Mouse (Mus musculus) adipocyte (in vitro differentiated cells): ENCODE data around the gene Gpr19.

Experiments
- DNase-seq: peaks from one replicate; pipeline ENCODE4 v3.0.0-alpha.2; 2016; ENCODE audit warnings: low spot score

The Gpr19 gene

GRCm38 (mm10) chr6:134848197-134848890, 50.0 kb downstream of the Gpr19 start:
- DNase-seq = no peak

- no peak for DNase-seq
These were observed 50.8 kb downstream of the Gpr19 start for GRCm38 (mm10) chr6:134847550-134847949.

GRCm38 (mm10) chr6:134846308-134846707, 52.1 kb downstream of the Gpr19 start:
- no peak for DNase-seq

GRCm38 (mm10) chr6:134845726-134846125, 52.7 kb downstream of the Gpr19 start:
- no peak for DNase-seq

GRCm38 (mm10) chr6:134840346-134840745, 58.0 kb downstream of the Gpr19 start:
- no peak for DNase-seq

GRCm38 (mm10) chr6:134838111-134838510, 60.3 kb downstream of the Gpr19 start:
- no peak for DNase-seq

GRCm38 (mm10) chr6:134834585-134835251, 63.7 kb downstream of the Gpr19 start:
- no peak for DNase-seq

- DNase-seq = no peak
These were observed 67.6 kb downstream of the Gpr19 start for GRCm38 (mm10) chr6:134830776-134831175.

GRCm38 (mm10) chr6:134829786-134830700, 68.3 kb downstream of the Gpr19 start, which contains the start of gene Crebl2:
TSS of gene Crebl2 (plus strand) at chr6:134830154.
- DNase-seq = peak; percentile 99

- DNase-seq = no peak
These were observed 75.5 kb downstream of the Gpr19 start for GRCm38 (mm10) chr6:134822844-134823243.

- no peak for DNase-seq
These were observed 78.0 kb downstream of the Gpr19 start for GRCm38 (mm10) chr6:134820411-134820810.

GRCm38 (mm10) chr6:134819741-134820140, 78.6 kb downstream of the Gpr19 start:
- no peak for DNase-seq
